Mouse (Mus musculus) midbrain, postnatal 0 days (tissue): ENCODE data around the gene Exph5. TPM values are rescaled to one million over a fixed set of nuclear protein-coding genes. Genes with fewer than 3 reads are reported as not detected.
A peak's percentile ranks its signal among the peaks of the same experiment; 100 is the strongest.

Source experiments
- ATAC-seq: fragments of 200-750 bp; cut with Nextera tagmentation; 2 replicates; pipeline ENCODE4 v1.8.0; 2017; ENCODE audit warnings: moderate number of reproducible peaks, mild to moderate bottlenecking, moderate TSS enrichment, moderate library complexity; ENCODE audit not compliant: low FRiP score
- DNase-seq: peaks from one replicate; pipeline ENCODE4 v3.0.0-alpha.2; 2015; ENCODE audit warnings: low spot score
- H3K27ac ChIP-seq: fragments of 300-500 bp; sonication (generic); 2 replicates; pipeline ENCODE4 v1.5.1; 2014; ENCODE audit warnings: low read depth, mild to moderate bottlenecking, low read length, mixed read lengths
- H3K27me3 ChIP-seq: fragments of 300-500 bp; sonication (generic); 2 replicates; pipeline ENCODE4 v1.6.1; 2014; ENCODE audit warnings: low read length, control low read depth, mixed read lengths; ENCODE audit not compliant: insufficient read depth
- H3K36me3 ChIP-seq: fragments of 300-500 bp; sonication (generic); 2 replicates; pipeline ENCODE4 v1.6.1; 2014; ENCODE audit warnings: low read length, control low read depth, mixed read lengths; ENCODE audit not compliant: insufficient read depth
- H3K4me1 ChIP-seq: fragments of 300-500 bp; sonication (generic); 2 replicates; pipeline ENCODE4 v1.6.1; 2014; ENCODE audit warnings: mild to moderate bottlenecking, control low read depth, antibody characterized with exemption, low read length, mixed read lengths; ENCODE audit not compliant: insufficient read depth
- H3K4me2 ChIP-seq: fragments of 300-500 bp; sonication (generic); 2 replicates; pipeline ENCODE4 v1.6.1; 2014; ENCODE audit warnings: low read depth, mild to moderate bottlenecking, low read length, mixed read lengths; ENCODE audit not compliant: poor library complexity, severe bottlenecking
- H3K4me3 ChIP-seq: fragments of 300-500 bp; sonication (generic); 2 replicates; pipeline ENCODE4 v1.5.1; 2014; ENCODE audit warnings: low read depth, mild to moderate bottlenecking, low read length, moderate library complexity
- H3K9ac ChIP-seq: fragments of 300-500 bp; sonication (generic); replicated peaks from 2 replicates; pipeline ENCODE4 v1.6.1; 2014; ENCODE audit warnings: mild to moderate bottlenecking, low read length, moderate library complexity, mixed read lengths; ENCODE audit not compliant: poor library complexity, severe bottlenecking
- H3K9me3 ChIP-seq: fragments of 300-500 bp; sonication (generic); 2 replicates; pipeline ENCODE4 v1.6.1; 2016; ENCODE audit warnings: low read length, control low read depth
- CTCF ChIP-seq: IDR thresholded peaks from 2 replicates; pipeline ENCODE4 v1.5.1; 2016; ENCODE audit warnings: antibody characterized with exemption, mild to moderate bottlenecking
- WGBS: fragments of 180-500 bp; shearing (Covaris S2); extraction: QIAGEN DNeasy Blood & Tissue Kit; methylation state at CpG from one replicate; pipeline ENCODE4 v1.1.7; 2014; 5-methylcytosine and 5-hydroxymethylcytosine counted together
- polyA plus RNA-seq: library from polyadenylated mRNA; unstranded; fragments of >200 nt; fragmentation: Nextera tagmentation; extraction: Ambion mirVana; gene quantifications from 2 replicates; pipeline ENCODE4 v1.2.1, GENCODE M21; 2015
- total RNA-seq: library from RNA; depleted of rRNA; stranded (reverse); fragments of >200 nt; gene quantifications from 2 replicates; pipeline ENCODE4 v1.2.3, GENCODE M21; 2014

Exph5 gene
- total and polyA plus RNA-seq, 2 experiments from 2014 or later = 0.16 to 1.3 TPM

DNA sequence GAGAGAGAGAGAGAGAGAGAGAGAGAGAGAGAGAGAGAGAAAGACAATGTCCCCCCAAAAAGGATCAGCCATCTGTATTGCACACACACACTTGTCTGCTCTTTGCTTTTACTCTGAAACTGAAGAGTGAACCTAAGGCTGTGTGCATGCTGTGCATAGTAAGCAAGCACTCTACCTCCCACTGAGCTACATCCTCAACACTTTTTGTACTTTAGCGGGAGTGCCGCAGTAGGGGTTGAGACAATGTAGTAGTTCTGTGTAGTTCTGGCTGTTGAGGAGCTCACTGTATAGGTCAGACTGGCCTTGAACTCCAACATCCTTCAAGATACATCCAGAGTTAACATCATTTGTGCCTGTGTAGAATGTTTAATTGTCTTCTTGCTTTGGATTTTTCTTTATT is 35.9 kb upstream of the Exph5 start:
- no peak for DNase-seq
- Histone ChIP-seq H3K27ac (no peak overlapping the region), H3K9ac (no peak overlapping the region), H3K4me2 (no peak overlapping the region), H3K27me3 (no peaks in the 10 kb centered on the region), H3K36me3 (no peaks in the 10 kb centered on the region), H3K4me1 (no peaks in the 10 kb centered on the region), H3K9me3 (no peaks in the 10 kb centered on the region), H3K4me3 (no peak overlapping the region)
- 41% methylated on average over 2 of the region's 2 CpGs for WGBS
- no peak for ATAC-seq
- no peak for TF ChIP-seq CTCF

DNA sequence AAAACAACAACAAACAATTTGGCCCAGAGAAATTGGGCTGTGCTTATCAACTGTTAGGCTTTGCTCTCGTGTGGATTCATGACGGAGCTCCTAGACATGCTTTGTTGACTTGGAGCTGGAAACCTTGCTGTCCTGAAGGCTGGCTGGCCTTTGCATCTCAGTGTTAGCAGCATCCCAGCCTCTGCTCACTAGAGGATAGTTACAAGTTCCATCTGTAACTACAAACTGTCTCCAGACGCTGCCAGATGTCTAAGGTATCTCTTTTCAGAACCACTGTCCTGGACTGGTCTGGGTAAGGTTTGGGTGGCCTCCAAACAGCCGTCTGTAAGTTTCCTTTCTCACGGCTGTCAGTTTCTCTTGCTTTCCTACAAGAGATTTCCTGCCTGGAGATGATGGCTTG is 33.4 kb upstream of the Exph5 start:
- TF ChIP-seq CTCF = no peak
- no peaks in the 10 kb centered on the region for H3K4me1 ChIP-seq
- DNase-seq = no peak
- H3K27me3 ChIP-seq = no peaks in the 10 kb centered on the region
- H3K4me3 ChIP-seq = no peak overlapping the region
- no peak overlapping the region for H3K27ac ChIP-seq
- no peak overlapping the region for H3K4me2 ChIP-seq
- no peak for ATAC-seq
- no peaks in the 10 kb centered on the region for H3K9me3 ChIP-seq
- WGBS = 83% methylated on average over 5 of the region's 5 CpGs
- H3K9ac ChIP-seq = no peak overlapping the region
- no peaks in the 10 kb centered on the region for H3K36me3 ChIP-seq

DNA sequence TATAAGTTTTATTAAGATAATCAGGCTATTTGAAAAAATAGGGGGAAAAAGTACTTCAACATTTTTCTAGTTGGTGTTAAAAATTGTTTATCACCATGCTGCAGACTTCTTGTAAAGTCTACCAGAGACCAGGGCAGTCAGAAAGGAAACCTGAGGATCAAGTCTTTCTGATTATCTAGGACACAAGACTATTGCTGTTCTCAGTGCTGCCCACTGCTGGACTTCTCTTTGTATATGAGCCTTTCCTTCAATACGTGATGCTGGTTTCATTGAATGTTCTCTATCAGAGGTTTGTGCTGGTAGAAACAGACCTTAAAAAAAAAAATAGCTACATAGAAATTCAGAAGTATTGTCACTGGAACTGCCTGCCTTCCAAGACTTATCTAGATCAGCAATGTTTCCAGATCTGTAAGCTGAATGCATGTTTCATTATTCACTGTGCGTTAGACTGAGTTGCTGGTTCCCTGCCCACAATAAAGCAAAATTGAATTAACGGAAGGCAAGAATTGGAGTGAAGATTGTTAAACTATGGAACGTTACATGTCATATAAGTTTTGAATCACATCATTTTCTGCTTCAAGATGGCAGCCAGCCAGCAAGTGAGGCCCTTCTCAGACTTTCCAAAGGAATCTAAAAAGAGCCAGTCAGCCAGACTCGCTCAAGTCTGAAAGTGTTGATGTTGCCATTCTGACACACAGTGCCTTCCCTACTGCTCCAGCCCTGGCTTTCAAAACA is 32.6 kb upstream of the Exph5 start:
- H3K4me2 ChIP-seq = no peak overlapping the region
- H3K36me3 ChIP-seq = no peaks in the 10 kb centered on the region
- H3K27ac ChIP-seq = no peak overlapping the region
- no peaks in the 10 kb centered on the region for H3K27me3 ChIP-seq
- WGBS = 82% methylated on average over 5 of the region's 5 CpGs
- peak; percentile 53 for DNase-seq
- no peak overlapping the region for H3K4me3 ChIP-seq
- ATAC-seq = no peak
- peak; percentile 63 for TF ChIP-seq CTCF
- H3K4me1 ChIP-seq = no peaks in the 10 kb centered on the region
- H3K9ac ChIP-seq = no peak overlapping the region
- no peaks in the 10 kb centered on the region for H3K9me3 ChIP-seq

DNA sequence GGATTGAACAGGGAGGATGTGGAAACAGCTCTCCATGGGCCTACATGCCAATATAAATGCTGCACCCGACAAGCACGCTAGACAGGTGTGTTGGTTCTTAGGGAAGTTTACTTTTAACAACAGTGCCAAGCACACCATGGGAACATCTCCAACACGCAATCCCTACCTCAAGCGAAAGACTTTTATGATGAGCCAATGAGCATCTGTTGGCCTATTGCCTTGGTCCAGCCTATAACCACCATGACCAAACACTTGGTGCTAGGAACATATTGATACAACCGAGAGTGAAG is 32.1 kb upstream of the Exph5 start:
- 93% methylated on average over 5 of the region's 5 CpGs for WGBS
- Histone ChIP-seq H3K27me3 (no peaks in the 10 kb centered on the region), H3K4me3 (no peak overlapping the region), H3K4me2 (no peak overlapping the region), H3K27ac (no peak overlapping the region), H3K9me3 (no peaks in the 10 kb centered on the region), H3K9ac (no peak overlapping the region), H3K36me3 (no peaks in the 10 kb centered on the region), H3K4me1 (no peaks in the 10 kb centered on the region)
- ATAC-seq = no peak
- no peak for TF ChIP-seq CTCF
- no peak for DNase-seq

DNA sequence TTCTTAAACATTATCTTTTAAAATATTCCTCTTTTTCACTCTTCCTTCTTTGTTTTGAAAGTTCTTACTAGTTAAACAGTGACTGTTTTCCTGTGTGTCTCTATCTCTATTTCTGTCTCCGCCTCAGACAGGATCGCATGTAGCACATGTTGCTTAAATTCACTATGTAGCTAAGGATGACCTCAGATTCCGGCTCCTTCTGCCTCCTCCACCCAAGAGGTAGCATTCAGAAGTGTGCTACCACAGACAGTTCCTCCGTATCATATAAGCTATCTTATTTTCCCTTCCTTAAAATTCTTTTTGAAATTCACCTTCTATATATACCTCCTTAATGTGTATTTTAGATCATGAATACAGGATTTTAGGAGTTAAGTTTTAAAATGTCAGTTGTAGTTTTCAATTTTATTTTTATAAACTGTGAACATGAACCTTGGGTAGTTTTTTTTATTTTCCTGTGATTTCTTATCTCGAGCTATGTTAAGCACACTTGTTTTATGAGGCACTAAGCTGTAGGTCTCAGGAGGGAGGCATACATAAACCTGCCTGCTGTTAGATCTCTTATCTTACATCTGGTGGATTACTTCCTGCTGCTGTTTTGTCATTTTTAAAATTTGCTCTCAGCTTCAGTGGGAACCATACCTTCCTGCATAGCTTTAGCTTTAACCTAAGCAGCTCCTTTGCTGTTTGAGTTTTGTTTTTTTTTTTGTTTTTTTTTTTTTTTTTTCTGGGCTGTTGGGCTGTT is 30.0 kb upstream of the Exph5 start:
- WGBS = 73% methylated on average over 5 of the region's 5 CpGs
- DNase-seq (no peak), ATAC-seq (no peak)
- no peak overlapping the region for H3K4me3 ChIP-seq
- H3K9ac ChIP-seq = no peak overlapping the region
- TF ChIP-seq CTCF = no peak
- no peaks in the 10 kb centered on the region for H3K36me3 ChIP-seq
- no peak overlapping the region for H3K4me2 ChIP-seq
- no peaks in the 10 kb centered on the region for H3K27me3 ChIP-seq
- H3K4me1 ChIP-seq = no peaks in the 10 kb centered on the region
- no peak overlapping the region for H3K27ac ChIP-seq
- no peaks in the 10 kb centered on the region for H3K9me3 ChIP-seq

DNA sequence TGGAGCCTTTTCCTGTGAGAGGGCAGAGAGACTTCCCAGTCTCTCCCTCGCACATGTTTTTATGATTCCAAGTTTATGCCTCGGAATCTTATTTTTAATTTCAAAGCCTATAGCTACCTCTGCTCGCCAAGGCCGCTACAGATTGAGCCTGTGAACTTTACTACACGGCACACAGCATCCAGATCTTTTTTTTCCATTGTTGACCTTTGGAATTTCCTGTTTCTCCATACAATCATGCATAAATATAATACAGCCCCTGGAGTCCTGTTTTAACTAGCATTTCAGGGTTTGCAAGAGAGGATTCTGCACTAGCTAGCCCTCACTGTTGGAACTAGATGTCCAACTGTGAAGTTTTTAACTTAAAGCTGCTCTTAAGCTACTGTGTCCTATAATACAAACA is 29.3 kb upstream of the Exph5 start:
- WGBS = 54% methylated on average over 5 of the region's 5 CpGs
- Histone ChIP-seq H3K4me3 (no peak overlapping the region), H3K27me3 (no peaks in the 10 kb centered on the region), H3K4me2 (no peak overlapping the region), H3K9me3 (no peaks in the 10 kb centered on the region), H3K27ac (no peak overlapping the region), H3K4me1 (no peaks in the 10 kb centered on the region), H3K36me3 (no peaks in the 10 kb centered on the region), H3K9ac (no peak overlapping the region)
- ATAC-seq (no peak), DNase-seq (no peak)
- no peak for TF ChIP-seq CTCF
